Mouse (Mus musculus) T-helper 2 cell (primary cell): Measurements from ENCODE around the gene Cep131.

Experiments
- in situ Hi-C: fragments of 300-600 bp; cut with MboI, MseI; formaldehyde crosslinking; loops from one replicate; pipeline ENCODE4 v1.15.1; 2025; ENCODE audit warnings: high pct_unique_total_duplicates

The Cep131 gene

DNA sequence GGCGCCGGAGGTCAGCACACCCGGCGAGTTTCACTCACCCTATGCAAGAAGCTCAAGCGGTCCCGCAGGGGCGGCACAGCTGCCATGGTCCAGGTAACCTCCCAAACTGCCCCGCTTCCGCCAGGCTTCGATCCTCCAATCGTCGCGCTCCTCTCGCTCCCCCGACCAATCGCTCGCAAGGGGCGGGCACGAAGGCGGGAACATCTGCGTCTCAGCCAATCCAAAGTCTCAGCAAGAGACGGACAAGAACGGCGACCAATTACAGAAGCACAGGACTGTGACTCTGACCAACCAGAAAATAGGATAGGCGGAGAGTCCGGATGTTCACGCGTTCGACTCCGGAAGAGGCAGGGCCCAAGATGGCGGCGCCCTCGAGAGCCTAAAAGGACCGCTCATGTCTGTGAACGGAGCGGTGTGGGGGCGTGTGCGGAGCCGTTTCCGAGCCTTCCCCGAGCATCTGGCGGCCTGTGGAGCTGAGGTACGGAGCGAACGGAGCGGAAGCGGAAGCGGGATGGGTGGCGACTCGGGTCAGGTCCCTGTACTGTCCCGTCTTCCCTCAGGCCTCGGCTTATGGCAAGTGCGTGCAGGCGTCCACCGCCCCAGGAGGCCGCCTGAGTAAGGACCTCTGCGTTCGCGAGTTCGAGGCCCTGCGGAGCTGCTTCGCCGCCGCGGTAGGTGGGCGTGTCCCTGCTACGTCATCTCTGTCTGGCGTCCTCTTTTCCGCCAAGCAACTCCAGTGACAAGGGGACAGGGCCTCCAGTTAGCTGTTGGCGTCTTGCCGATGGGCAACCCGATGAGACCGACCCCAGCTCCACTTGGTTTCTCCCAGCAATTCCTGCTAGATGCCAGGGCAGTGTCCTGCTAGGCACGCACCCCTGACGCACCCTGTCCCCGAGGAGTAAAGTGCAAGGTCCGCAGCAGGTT is 12.2 kb upstream of the Cep131 start, which contains the start of the genes Tepsin and Ndufaf8:
TSS of gene Tepsin (minus strand) at position 144 of the 924 bp plus-strand sequence.
TSS of gene Ndufaf8 (plus strand) at position 341 of the 924 bp plus-strand sequence.
- in situ Hi-C loops = no loop called here

DNA sequence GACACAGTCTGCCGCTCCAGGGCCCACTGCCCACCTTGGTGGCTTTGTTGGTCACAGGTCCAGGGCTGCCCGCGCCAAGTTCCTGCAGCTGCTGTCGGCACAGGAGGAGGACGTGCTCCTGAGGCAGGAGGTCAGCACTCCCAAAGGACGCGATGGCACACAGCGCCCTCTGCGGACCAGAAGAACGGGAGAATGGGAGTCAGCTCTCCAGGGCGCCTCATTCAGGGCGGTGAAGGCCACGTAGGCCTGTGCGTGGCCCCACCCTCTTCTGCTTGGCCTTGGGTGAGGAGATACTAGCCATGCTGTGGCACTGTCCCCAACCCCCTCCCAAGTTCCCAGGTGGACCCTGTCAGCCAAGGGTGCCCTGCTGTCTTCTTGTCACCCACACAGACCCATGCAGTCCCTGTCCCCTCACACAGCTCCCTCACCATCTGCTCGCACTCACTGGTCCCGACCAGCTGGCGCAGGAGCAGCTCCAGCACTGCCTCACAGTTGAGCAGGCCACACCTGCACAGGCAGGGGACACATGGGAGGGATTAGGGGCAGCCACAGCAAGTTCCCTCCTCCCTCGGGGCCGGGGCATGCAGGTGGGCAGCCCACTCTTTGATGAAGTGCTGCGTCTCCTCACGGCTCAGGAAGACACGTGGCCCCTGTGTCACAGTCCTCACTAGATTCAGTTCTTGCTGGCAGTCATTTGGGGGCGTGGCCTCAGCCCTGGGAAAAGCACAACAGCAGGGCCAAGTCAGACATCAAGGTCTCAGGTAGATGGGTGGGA is 6.4 kb upstream of the Cep131 start:
- in situ Hi-C loops = no loop called here

- in situ Hi-C loops = no loop called here
Measured at GRCm38 (mm10) chr11:120090661-120091060, 4.0 kb upstream of the Cep131 start.

GRCm38 (mm10) chr11:120085891-120086627 is 568 bp downstream of the Cep131 start:
- in situ Hi-C loops = no loop called here

GRCm38 (mm10) chr11:120080282-120080681 is 6.3 kb downstream of the Cep131 start:
- in situ Hi-C loops = no loop called here

DNA sequence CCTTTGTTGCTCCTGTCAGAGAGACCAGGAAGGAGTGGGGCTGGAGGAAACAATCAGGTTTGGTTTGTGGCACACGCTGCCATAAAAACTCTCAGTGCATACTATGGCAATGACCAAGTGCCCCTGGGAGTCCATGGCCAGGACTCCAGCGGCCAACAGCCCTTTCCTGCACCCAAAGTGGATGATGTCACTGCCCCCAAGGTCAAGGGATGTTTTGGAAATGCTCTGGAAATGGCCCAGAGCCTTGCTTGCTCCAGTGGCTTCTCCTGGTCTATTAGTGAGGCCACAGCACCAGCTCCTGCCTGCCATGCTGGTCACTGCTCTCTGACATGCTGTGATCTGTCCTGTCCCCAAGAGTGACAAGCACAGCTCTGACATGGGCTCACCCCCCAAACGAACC is 10.4 kb downstream of the Cep131 start:
- in situ Hi-C loops = no loop called here

- in situ Hi-C loops = no loop called here
Measured at GRCm38 (mm10) chr11:120072986-120073647, 13.5 kb downstream of the Cep131 start.

- in situ Hi-C loops = no loop called here
Measured at GRCm38 (mm10) chr11:120071731-120072320, 14.8 kb downstream of the Cep131 start.

DNA sequence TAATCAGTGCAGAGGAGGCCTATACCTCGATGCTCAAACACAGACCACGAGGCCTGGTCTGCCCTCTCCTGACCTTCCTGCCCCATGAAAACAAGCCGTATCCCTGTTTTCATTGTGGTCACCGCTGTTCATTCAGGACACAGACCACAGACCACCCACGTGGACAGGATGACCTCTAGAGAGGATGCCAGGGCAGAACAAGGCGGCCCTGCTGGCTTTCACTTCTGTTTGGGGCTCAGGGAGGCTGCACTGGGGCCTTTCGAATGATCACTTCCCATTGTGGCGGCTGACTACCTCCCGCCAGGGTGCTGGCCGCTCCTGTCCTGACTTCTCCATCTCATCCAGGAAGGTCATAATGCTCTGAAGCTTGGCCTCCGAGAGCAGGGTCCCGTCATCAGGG is 15.6 kb downstream of the Cep131 start:
- in situ Hi-C loops = no loop called here

- in situ Hi-C loops = no loop called here
Measured at GRCm38 (mm10) chr11:120070286-120070930, 16.2 kb downstream of the Cep131 start.

- in situ Hi-C loops = no loop called here
Measured at GRCm38 (mm10) chr11:120069261-120069660, 17.4 kb downstream of the Cep131 start.

DNA sequence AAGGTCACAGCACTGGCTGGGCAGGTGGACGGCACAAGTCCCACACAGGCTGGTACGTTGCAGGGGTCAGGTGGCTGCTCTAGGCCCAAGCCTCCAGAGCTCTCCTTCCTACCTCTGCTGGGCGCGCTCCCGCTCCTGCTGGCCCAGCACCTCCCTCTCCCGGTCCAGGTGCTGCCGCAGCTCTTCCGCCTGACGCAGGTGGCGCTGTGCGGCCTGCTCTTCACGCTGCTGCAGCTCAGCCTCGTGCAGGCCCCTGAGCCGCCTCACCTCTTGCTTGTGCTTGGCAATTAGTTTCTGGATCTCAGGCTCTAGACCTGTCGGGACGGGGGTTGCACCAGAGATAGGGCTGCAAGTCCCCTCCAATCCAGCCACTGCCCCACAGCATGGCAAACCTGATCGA is 18.8 kb downstream of the Cep131 start:
- in situ Hi-C loops = no loop called here

DNA sequence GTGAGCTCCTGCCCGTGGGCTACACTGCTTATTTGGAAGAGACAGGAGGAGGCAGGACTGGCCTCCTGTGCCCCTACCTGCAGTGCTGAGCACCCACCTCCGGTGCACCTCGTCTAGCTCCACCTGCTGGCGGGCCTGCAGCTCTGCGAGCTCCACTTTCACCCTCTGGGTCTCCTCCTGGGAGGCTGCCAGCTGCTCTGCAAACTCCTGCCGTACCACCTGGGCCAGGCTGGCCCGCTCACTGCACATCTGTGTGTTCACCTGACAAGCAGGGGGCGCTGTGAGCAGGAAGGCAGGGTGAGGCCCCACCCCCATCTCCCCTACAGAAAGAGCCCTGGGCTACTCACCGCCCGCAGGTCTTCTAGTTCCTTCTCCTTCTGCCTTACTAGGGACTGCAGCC is 21.3 kb downstream of the Cep131 start:
- in situ Hi-C loops = no loop called here

DNA sequence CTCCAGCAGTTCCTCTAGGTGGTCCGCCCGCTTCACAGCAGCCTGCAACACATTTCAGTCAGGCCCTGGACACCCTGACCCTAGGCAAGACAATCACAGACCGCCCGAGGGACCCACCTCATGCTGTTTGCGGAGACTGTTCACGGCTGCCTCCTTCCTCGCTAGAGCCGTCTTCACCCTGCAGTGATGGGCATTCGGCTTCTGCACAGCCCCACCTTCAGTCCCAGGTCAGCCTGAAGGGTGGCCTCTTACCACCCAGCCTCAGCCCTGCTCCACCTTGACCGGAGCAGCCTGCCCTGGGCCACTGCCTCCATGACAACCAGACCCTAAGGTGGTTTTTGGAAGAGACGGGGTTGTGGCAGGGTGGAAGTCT is 22.0 kb downstream of the Cep131 start:
- in situ Hi-C loops = no loop called here

DNA sequence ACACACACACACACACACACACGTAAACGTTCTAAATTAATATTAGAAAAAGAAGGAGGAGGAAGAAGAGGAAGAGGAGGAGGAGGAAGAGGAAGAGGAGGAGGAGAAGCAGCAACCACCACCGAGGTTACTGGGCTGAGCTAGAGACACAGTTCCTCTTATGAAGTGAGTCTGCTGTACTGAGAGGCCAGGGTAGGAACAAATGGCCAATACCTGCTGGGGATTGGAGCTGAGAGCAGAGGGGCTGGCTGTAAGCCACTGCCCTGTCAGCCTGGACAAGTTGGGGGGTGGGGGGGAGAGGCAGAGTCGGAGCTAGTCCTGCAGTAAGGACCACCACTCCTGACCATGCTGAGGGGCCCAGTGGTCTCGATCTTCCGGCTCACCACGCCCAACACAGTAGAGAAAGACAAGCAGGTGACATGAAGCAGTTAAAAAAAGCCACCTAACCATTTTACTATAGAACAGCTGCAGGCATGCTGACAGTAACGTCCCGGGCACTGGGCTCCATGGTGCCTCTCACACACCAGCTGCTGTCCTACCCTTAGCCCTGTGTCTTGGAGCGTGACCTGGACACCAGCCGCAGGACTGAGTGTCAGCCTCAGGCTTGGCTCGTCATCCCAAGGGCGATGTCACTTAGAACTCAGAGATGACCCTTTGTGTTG is 22.5 kb downstream of the Cep131 start:
- in situ Hi-C loops = no loop called here

- in situ Hi-C loops = no loop called here
Measured at GRCm38 (mm10) chr11:120063326-120063725, 23.3 kb downstream of the Cep131 start.

DNA sequence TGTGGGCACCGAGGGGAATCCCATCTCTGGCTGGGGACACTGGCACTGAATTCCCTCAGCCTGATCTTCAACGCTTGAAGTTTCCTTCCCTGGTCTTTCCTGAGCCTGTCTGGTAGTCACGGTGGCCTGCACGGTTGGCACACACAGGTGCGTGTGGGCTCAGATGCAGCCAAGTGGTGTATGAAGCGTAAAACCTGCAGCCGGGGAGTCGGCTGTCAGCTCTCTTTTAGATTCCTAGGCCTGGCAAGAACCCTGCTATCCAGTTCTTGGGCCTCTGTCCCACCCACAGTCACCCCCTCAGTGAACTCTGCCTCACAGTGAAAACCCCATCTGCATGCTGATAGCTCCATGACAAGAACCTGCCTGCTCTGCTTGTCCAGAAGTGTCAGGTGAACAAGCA is 26.0 kb downstream of the Cep131 start:
- in situ Hi-C loops = no loop called here

DNA sequence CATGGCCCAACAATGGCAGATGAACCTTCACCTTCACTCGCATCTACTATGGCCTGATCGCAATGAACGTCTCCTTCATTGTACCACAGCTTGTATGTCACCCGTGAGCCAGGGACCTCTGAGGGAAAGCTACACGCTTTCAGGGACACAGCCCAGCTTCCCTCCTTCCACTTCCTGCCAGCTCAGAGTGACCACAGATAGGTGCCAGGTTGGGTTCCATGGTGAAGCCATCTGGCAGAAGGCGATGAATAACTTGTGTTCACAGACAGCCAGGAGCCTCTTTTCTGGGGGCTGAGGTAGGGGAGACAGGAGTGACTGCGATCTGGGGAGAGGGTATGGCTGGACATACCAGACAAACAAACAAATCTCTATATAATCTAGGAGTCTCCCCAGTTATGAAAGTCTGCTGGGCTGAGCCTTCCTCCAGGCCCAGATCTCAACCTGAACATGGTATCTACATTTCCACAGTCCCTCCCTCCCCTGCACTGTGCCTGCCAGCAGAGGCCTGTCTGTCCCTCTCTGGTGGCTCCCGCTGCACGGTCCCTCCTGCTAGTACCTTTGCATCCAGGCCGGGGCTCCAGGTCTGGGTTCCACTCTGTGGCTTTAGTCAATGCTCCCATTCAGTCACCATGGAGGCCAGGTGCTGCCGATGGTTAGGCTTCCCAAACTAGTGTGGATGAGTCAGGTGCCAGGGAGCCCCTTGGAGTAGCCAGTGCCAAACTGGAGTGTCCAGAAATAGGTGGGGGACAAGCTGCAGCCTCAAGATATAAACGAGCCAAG is 30.5 kb downstream of the Cep131 start:
- in situ Hi-C loops = no loop called here

GRCm38 (mm10) chr11:120053846-120054245 is 32.8 kb downstream of the Cep131 start:
- in situ Hi-C loops = no loop called here
